Mouse (Mus musculus) liver, embryonic 12.5 days (tissue): ENCODE results near the gene Slc29a4. TPM values are rescaled to one million over a fixed set of nuclear protein-coding genes. Genes with fewer than 3 reads are reported as not detected.
A peak's percentile ranks its signal among the peaks of the same experiment; 100 is the strongest.

Source experiments
- ATAC-seq: fragments of 200-750 bp; cut with Nextera tagmentation; 2 replicates; pipeline ENCODE4 v1.8.0; 2017; ENCODE audit warnings: moderate number of reproducible peaks, mild to moderate bottlenecking, moderate library complexity
- H3K27ac ChIP-seq: fragments of 300-500 bp; sonication (generic); 2 replicates; pipeline ENCODE4 v1.5.1; 2016; ENCODE audit warnings: mild to moderate bottlenecking
- H3K27me3 ChIP-seq: fragments of 300-500 bp; sonication (generic); replicated peaks from 2 replicates; pipeline ENCODE4 v1.6.1; 2016; ENCODE audit warnings: mild to moderate bottlenecking, moderate library complexity
- H3K36me3 ChIP-seq: fragments of 300-500 bp; sonication (generic); 2 replicates; pipeline ENCODE4 v1.6.1; 2016; ENCODE audit warnings: mild to moderate bottlenecking, moderate library complexity
- H3K4me1 ChIP-seq: fragments of 300-500 bp; sonication (generic); 2 replicates; pipeline ENCODE4 v1.6.1; 2016
- H3K4me2 ChIP-seq: fragments of 300-500 bp; sonication (generic); 2 replicates; pipeline ENCODE4 v1.6.1; 2016; ENCODE audit warnings: mild to moderate bottlenecking, moderate library complexity
- H3K4me3 ChIP-seq: fragments of 300-500 bp; sonication (generic); 2 replicates; pipeline ENCODE4 v1.5.1; 2016; ENCODE audit warnings: mild to moderate bottlenecking, moderate library complexity
- H3K9ac ChIP-seq: fragments of 300-500 bp; sonication (generic); 2 replicates; pipeline ENCODE4 v1.6.1; 2016; ENCODE audit warnings: mild to moderate bottlenecking, moderate library complexity
- H3K9me3 ChIP-seq: fragments of 300-500 bp; sonication (generic); replicated peaks from 2 replicates; pipeline ENCODE4 v1.6.1; 2016; ENCODE audit warnings: mild to moderate bottlenecking, moderate library complexity
- WGBS: fragments of 180-500 bp; shearing (Covaris S2); methylation state at CpG from one replicate; pipeline ENCODE4 v1.1.7; 2016; ENCODE audit not compliant: insufficient replicate concordance; 5-methylcytosine and 5-hydroxymethylcytosine counted together
- polyA plus RNA-seq: library from polyadenylated mRNA; unstranded; fragments of >200 nt; fragmentation: Nextera tagmentation; extraction: Ambion mirVana; gene quantifications from 2 replicates; pipeline ENCODE4 v1.2.1, GENCODE M21; 2016

The Slc29a4 gene
- polyA plus RNA-seq, 1 experiment from 2014 or later = 0.38 TPM

GRCm38 (mm10) chr5:142700842-142701589 lies 8.7 kb downstream of the Slc29a4 start:
- peaks cover 80% of the 10 kb centered on the region for H3K27me3 ChIP-seq
- no peaks in the 10 kb centered on the region for H3K9me3 ChIP-seq
- H3K27ac ChIP-seq = no peak overlapping the region
- ATAC-seq = peak; percentile 45
- WGBS = 11% methylated on average over 15 of the region's 15 CpGs
- peaks cover 17% of the 10 kb centered on the region for H3K4me1 ChIP-seq
- H3K36me3 ChIP-seq = no peaks in the 10 kb centered on the region
- peak overlapping the region; percentile 83 for H3K4me2 ChIP-seq
- no peak overlapping the region for H3K9ac ChIP-seq
- H3K4me3 ChIP-seq = peak overlapping the region; percentile 57; the same call in 1 of the 2 replicates

- Histone ChIP-seq H3K4me1 (peaks cover 17% of the 10 kb centered on the region), H3K9ac (no peak overlapping the region; the same call in 1 of the 2 replicates), H3K27me3 (peaks cover 74% of the 10 kb centered on the region), H3K36me3 (no peaks in the 10 kb centered on the region), H3K4me3 (peak overlapping the region; percentile 57), H3K4me2 (peak overlapping the region; percentile 83), H3K27ac (no peak overlapping the region), H3K9me3 (no peaks in the 10 kb centered on the region)
- peak; percentile 68 for ATAC-seq
- WGBS = 1% methylated on average over 62 of the region's 72 CpGs
Observed at GRCm38 (mm10) chr5:142701651-142702510, 9.6 kb downstream of the Slc29a4 start.

- 26% methylated on average over 18 of the region's 18 CpGs for WGBS
- Histone ChIP-seq H3K9ac (no peak overlapping the region), H3K4me1 (peaks cover 17% of the 10 kb centered on the region), H3K4me2 (peak overlapping the region; percentile 83), H3K36me3 (no peaks in the 10 kb centered on the region), H3K27me3 (peaks cover 70% of the 10 kb centered on the region), H3K9me3 (no peaks in the 10 kb centered on the region), H3K27ac (no peak overlapping the region), H3K4me3 (peak overlapping the region; percentile 57)
- no peak for ATAC-seq
Observed at GRCm38 (mm10) chr5:142702511-142703138, 10.3 kb downstream of the Slc29a4 start.

- no peaks in the 10 kb centered on the region for H3K9me3 ChIP-seq
- peaks cover 17% of the 10 kb centered on the region for H3K4me1 ChIP-seq
- no peak overlapping the region for H3K27ac ChIP-seq
- H3K4me2 ChIP-seq = no peak overlapping the region
- H3K36me3 ChIP-seq = no peaks in the 10 kb centered on the region
- H3K4me3 ChIP-seq = no peak overlapping the region
- no peak overlapping the region for H3K9ac ChIP-seq
- H3K27me3 ChIP-seq = peaks cover 63% of the 10 kb centered on the region
- ATAC-seq = no peak
- WGBS = 72% methylated on average over 10 of the region's 10 CpGs
Observed at GRCm38 (mm10) chr5:142703569-142703968, 11.3 kb downstream of the Slc29a4 start.

- Histone ChIP-seq H3K36me3 (no peaks in the 10 kb centered on the region), H3K4me2 (no peak overlapping the region), H3K27ac (no peak overlapping the region), H3K9ac (no peak overlapping the region), H3K9me3 (peaks cover 10% of the 10 kb centered on the region), H3K4me1 (peaks cover under 1% of the 10 kb centered on the region), H3K27me3 (peaks cover 24% of the 10 kb centered on the region), H3K4me3 (no peak overlapping the region)
- no peak for ATAC-seq
- 64% methylated on average over 5 of the region's 5 CpGs for WGBS
Observed at GRCm38 (mm10) chr5:142707709-142708108, 15.4 kb downstream of the Slc29a4 start.

GRCm38 (mm10) chr5:142709436-142709835 lies 17.1 kb downstream of the Slc29a4 start:
- 72% methylated on average over 7 of the region's 7 CpGs for WGBS
- no peak for ATAC-seq
- H3K9ac ChIP-seq = no peak overlapping the region
- H3K36me3 ChIP-seq = no peaks in the 10 kb centered on the region
- no peak overlapping the region for H3K4me3 ChIP-seq
- H3K4me2 ChIP-seq = no peak overlapping the region
- H3K27ac ChIP-seq = no peak overlapping the region
- H3K9me3 ChIP-seq = peaks cover 11% of the 10 kb centered on the region
- H3K4me1 ChIP-seq = no peaks in the 10 kb centered on the region
- peaks cover 6% of the 10 kb centered on the region for H3K27me3 ChIP-seq

GRCm38 (mm10) chr5:142712373-142712772 lies 20.1 kb downstream of the Slc29a4 start:
- no peak overlapping the region for H3K4me3 ChIP-seq
- H3K27ac ChIP-seq = no peak overlapping the region
- peaks cover 19% of the 10 kb centered on the region; the same call in 1 of the 2 replicates for H3K27me3 ChIP-seq
- peaks cover 11% of the 10 kb centered on the region for H3K9me3 ChIP-seq
- no peak overlapping the region for H3K9ac ChIP-seq
- 66% methylated on average over 5 of the region's 5 CpGs for WGBS
- H3K36me3 ChIP-seq = no peaks in the 10 kb centered on the region
- H3K4me1 ChIP-seq = no peaks in the 10 kb centered on the region
- ATAC-seq = no peak
- H3K4me2 ChIP-seq = no peak overlapping the region

GRCm38 (mm10) chr5:142713966-142714365 lies 21.7 kb downstream of the Slc29a4 start:
- H3K4me3 ChIP-seq = no peak overlapping the region
- H3K36me3 ChIP-seq = no peaks in the 10 kb centered on the region
- ATAC-seq = no peak
- H3K27ac ChIP-seq = no peak overlapping the region
- H3K27me3 ChIP-seq = peaks cover 22% of the 10 kb centered on the region; the same call in 1 of the 2 replicates
- no peaks in the 10 kb centered on the region for H3K4me1 ChIP-seq
- 67% methylated on average over 10 of the region's 10 CpGs for WGBS
- H3K9ac ChIP-seq = no peak overlapping the region
- peaks cover 11% of the 10 kb centered on the region for H3K9me3 ChIP-seq
- no peak overlapping the region for H3K4me2 ChIP-seq

- H3K9ac ChIP-seq = no peak overlapping the region
- ATAC-seq = no peak
- no peaks in the 10 kb centered on the region for H3K4me1 ChIP-seq
- H3K27ac ChIP-seq = no peak overlapping the region
- no peak overlapping the region for H3K4me2 ChIP-seq
- no peak overlapping the region for H3K4me3 ChIP-seq
- peaks cover 11% of the 10 kb centered on the region for H3K9me3 ChIP-seq
- no peaks in the 10 kb centered on the region for H3K36me3 ChIP-seq
- H3K27me3 ChIP-seq = peaks cover 28% of the 10 kb centered on the region; the same call in 1 of the 2 replicates
- 72% methylated on average over 9 of the region's 9 CpGs for WGBS
Observed at GRCm38 (mm10) chr5:142715059-142715458, 22.7 kb downstream of the Slc29a4 start.

- Histone ChIP-seq H3K4me1 (no peaks in the 10 kb centered on the region), H3K4me2 (no peak overlapping the region), H3K9ac (no peak overlapping the region), H3K4me3 (no peak overlapping the region), H3K36me3 (no peaks in the 10 kb centered on the region), H3K9me3 (peaks cover 11% of the 10 kb centered on the region), H3K27ac (no peak overlapping the region), H3K27me3 (peaks cover 28% of the 10 kb centered on the region; the same call in 1 of the 2 replicates)
- 58% methylated on average over 6 of the region's 6 CpGs for WGBS
- ATAC-seq = no peak
Observed at GRCm38 (mm10) chr5:142716056-142716455, 23.7 kb downstream of the Slc29a4 start.

GRCm38 (mm10) chr5:142718037-142718436 lies 25.7 kb downstream of the Slc29a4 start:
- no peaks in the 10 kb centered on the region for H3K36me3 ChIP-seq
- WGBS = 16% methylated on average over 4 of the region's 4 CpGs
- no peak overlapping the region for H3K4me3 ChIP-seq
- H3K9ac ChIP-seq = no peak overlapping the region
- no peak for ATAC-seq
- H3K27ac ChIP-seq = no peak overlapping the region
- no peaks in the 10 kb centered on the region for H3K4me1 ChIP-seq
- H3K4me2 ChIP-seq = no peak overlapping the region
- H3K27me3 ChIP-seq = peaks cover 28% of the 10 kb centered on the region; the same call in 1 of the 2 replicates
- no peaks in the 10 kb centered on the region for H3K9me3 ChIP-seq
